Mouse (Mus musculus): ENCODE results near the gene Rab11fip3.

Rab11fip3 gene

GRCm38 (mm10) chr17:25953161-25953560 is 116.2 kb downstream of the Rab11fip3 start:
- DNase-seq: no peak

- no peak for DNase-seq
These were observed 117.3 kb downstream of the Rab11fip3 start, which contains the start of gene A930017K11Rik for GRCm38 (mm10) chr17:25951803-25952623. TSS of gene A930017K11Rik (minus strand) at chr17:25952565.

GRCm38 (mm10) chr17:25951225-25951802 is 118.0 kb downstream of the Rab11fip3 start:
- DNase-seq: no peak

DNA sequence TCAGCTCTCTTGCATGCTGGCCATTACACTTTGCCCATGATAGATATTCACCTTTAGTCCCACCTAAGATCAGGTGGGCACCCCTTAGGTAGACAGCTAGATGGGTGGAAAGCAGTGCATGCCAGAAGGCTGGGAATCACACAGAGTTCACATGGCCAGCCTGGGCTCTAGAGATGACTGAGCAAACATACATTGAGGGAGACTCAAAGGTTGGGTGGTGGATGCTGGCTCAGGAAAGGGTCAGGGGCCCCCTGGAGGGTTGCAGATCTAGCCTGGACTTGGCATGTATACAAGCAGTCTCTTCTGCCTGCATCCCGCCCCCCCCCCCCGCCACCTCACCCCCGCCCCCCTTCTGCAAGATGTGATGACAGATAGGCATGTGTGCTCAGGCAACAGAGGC is 118.6 kb downstream of the Rab11fip3 start:
- DNase-seq: no peak

GRCm38 (mm10) chr17:25949981-25950380 is 119.4 kb downstream of the Rab11fip3 start:
- DNase-seq: no peak

- no peak for DNase-seq
These were observed 121.3 kb downstream of the Rab11fip3 start for GRCm38 (mm10) chr17:25948051-25948450.

- no peak for DNase-seq
These were observed 121.8 kb downstream of the Rab11fip3 start for GRCm38 (mm10) chr17:25947576-25947975.

DNA sequence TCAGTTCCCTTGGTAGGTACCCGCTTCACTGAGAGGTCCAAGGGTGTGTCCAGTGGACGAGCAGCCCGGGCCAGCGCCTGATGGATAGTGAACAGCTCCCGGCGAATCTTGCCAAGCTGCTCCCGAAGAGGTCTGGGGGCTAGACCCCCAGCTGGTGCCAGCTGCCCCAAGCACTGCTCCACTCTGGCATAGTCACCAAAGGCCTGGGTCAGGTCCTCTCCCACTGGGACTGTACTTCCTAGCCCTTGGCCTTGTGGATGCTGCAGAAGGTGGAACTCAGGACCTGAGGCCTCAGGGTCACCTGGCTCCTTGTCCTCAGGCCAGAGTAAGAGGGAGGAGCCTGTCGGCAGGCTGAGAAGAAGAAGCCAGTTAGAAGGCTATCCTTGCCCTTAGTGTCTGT is 122.5 kb downstream of the Rab11fip3 start:
- no peak for DNase-seq

DNA sequence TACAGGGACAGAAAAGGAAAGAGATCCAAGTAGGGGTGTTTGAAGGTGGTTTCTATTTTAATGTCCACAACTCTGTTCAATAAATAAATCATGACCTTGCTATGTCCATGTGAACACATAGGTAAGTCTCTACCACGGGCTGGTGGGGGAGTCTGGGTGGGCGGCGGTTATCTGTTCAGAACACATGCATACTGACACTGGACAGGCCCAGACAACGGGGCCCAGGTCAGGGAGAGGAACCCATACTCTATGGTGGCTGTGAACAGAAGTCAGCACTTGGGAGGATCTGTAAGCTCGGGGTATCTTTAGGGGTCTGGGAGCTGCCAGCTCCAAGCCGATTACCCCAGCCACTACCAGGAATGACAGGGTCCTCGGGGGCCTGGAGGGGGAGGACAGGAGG is 123.0 kb downstream of the Rab11fip3 start:
- DNase-seq: no peak

DNA sequence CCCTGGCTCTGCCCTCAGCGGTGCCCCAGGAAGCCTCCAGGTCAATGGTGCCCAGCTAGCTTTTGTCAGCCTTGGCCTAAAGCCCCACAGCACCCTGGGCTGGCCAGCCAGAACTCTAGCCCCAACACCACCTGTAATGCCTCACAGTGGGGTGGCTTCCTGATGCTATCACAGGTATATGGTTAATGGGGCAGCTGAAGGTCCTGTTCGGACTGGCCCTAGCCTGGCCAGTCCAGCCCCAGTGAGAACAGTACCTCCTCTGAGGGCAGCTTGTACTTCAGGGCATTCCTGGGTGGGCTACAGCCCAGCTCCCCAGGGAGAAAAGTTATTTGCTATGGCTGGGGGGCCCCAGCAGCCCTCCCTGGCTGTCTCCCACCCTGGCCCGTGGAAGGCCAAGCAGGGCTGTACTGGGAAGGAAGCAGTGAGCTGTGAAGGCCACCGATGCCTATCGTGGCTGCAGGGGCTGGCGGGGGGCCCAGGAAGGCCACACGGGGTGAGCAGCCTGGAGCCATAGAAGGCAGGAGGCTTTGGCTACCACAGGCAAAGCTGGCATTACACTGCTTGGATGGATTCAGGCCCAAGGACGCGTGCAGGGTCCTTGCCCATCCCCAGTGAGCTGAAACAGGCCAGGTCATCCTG is 123.7 kb downstream of the Rab11fip3 start:
- no peak for DNase-seq

- DNase-seq: no peak
These were observed 124.8 kb downstream of the Rab11fip3 start, which contains the start of the genes Pigq and Nhlrc4 for GRCm38 (mm10) chr17:25944366-25945163. TSS of gene Pigq (minus strand) at chr17:25944936. TSS of gene Nhlrc4 (minus strand) at chr17:25944961.

DNA sequence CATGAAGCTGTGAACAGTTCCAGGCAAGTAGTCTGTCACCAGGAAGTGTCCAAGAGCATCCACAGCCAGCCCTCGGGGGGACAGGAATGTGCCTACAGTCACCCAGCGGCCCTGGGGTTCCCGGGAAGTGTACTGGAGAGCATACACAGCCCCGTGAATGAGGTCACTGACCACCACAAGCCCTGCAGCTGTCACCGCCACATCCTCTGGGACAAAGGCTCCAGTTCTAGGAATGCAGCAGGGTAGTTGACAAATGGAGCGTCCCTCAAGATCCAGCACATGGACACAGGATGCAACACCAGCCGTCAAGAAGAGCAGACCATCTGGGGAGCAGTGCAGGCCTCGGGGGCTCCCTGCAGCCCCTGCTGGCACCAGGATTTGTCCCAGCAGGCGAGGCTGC is 125.6 kb downstream of the Rab11fip3 start:
- DNase-seq: no peak

DNA sequence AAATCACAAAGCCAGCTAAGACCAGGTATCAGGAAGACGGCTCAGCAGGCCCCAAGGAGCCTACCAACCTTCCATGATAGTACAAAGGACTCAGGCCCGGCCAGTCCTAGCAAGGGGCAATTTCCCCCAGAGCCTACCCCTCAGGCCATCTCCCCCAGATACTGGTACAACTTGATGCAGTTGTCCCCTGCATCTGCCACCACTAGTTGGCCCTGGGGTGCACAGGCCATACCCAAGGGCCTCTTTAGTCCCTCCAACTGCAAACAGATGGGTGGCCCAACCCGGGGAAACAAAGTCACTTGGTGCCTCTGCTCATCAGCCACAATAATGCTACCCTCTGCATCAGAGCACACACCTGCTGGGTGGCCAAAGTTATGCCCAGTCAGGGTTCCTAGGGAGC is 126.1 kb downstream of the Rab11fip3 start:
- DNase-seq: no peak

GRCm38 (mm10) chr17:25942597-25943151 is 126.7 kb downstream of the Rab11fip3 start:
- no peak for DNase-seq

DNA sequence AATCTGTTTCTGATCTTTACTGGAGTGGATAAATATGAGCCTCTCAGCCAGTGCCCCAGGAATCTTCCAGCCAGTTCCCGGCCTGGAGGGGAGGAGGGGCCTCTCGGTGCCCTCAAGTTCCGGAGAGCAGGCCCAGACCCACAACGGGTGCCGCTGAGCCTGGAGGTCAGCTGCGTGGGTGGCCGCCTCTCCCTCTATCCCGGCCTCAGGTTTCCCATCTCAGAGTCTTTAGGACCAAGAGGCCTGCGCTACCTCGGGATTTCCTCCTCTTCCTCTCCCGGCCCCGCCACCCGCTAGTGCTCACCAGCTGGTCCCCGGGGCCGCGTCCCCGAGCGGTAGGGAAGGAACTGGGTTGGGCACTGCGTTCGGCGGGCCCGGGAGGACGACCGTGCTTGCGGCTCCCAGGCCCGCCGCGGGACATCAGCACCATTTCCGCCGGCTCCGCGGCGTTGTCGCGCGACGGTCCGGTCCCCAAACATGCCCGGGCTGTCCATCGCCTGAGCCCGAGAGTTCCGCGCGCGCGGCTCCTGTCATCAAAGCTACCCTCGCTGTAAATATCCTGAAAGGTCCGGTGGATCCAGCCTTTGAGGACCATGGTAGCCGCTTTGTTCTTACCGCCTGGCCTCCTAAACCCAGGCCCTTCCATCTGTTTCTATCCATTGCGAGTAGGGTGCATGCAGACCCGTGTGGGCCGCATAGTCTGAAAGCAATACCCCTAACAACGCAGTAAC is 127.7 kb downstream of the Rab11fip3 start:
- DNase-seq: peak; percentile 79
